In genomic region chr5:134182172-134182571, GRCm38 (mm10) we compare ENCODE assay signal across 10 mouse cellular contexts. TPM values are rescaled to one million over a fixed set of nuclear protein-coding genes. Genes with fewer than 3 reads are reported as not detected.
DNase-seq lines count a peak whose midpoint lies in the region; ATAC-seq and TF ChIP-seq lines count a peak whose summit lies in the region.
"Had no signal": no experiment of that assay in that cellular context is flagged by ENCODE, and none has a peak within 500 bp of the region (broad histone marks: within the 10 kb centered on the region; RNA-seq: fewer than 3 reads in every experiment).

No protein-coding gene starts in this region.

- peaks cover 20% of the 10 kb centered on the region for H3K4me1 ChIP-seq in heart, embryonic 13.5 days
- H3K4me1 ChIP-seq in heart, embryonic 10.5 days: peaks cover 17% of the 10 kb centered on the region; the same call in 1 of the 2 replicates
- H3K4me1 ChIP-seq in lung, embryonic 14.5 days (ENCODE audit: insufficient read depth): peaks cover 10% of the 10 kb centered on the region; the same call in 1 of the 2 replicates
- H3K4me1 ChIP-seq in liver, embryonic 16.5 days (ENCODE audit: control insufficient read depth, low read depth, low read length): peaks cover 29% of the 10 kb centered on the region

- H3K27ac ChIP-seq in heart, embryonic 13.5 days (replicated peaks): peak overlapping the region; percentile 40; the same call in 1 of the 2 replicates
- no peak overlapping the region for H3K27ac ChIP-seq in heart, embryonic 10.5 days
- no peak overlapping the region for H3K27ac ChIP-seq in lung, embryonic 14.5 days (ENCODE audit: low read depth)
- 0 out of 2 replicates have a peak overlapping the region, but pooled peaks have one; percentile 14 for H3K27ac ChIP-seq in liver, embryonic 16.5 days (ENCODE audit: low read length)

- WGBS in heart, embryonic 13.5 days: 53% methylated on average over 3 of the region's 3 CpGs
- WGBS in heart, embryonic 10.5 days: 53% methylated on average over 3 of the region's 3 CpGs
- WGBS in lung, embryonic 14.5 days: 60% methylated on average over 3 of the region's 3 CpGs
- 50% methylated on average over 3 of the region's 3 CpGs for WGBS in liver, embryonic 16.5 days (ENCODE audit: insufficient replicate concordance)

- H3K9me3 ChIP-seq in heart, embryonic 13.5 days: no peaks in the 10 kb centered on the region
- H3K9me3 ChIP-seq in heart, embryonic 10.5 days: no peaks in the 10 kb centered on the region
- no peaks in the 10 kb centered on the region for H3K9me3 ChIP-seq in lung, embryonic 14.5 days (ENCODE audit: low read depth, low read length)
- no peaks in the 10 kb centered on the region for H3K9me3 ChIP-seq in liver, embryonic 16.5 days (replicated peaks; ENCODE audit: control insufficient read depth, low read length)
- H3K9me3 ChIP-seq: lung, embryonic 15.5 days had no signal

- no peaks in the 10 kb centered on the region for H3K36me3 ChIP-seq in heart, embryonic 13.5 days
- no peaks in the 10 kb centered on the region for H3K36me3 ChIP-seq in heart, embryonic 10.5 days
- no peaks in the 10 kb centered on the region for H3K36me3 ChIP-seq in lung, embryonic 14.5 days (ENCODE audit: insufficient read depth)
- H3K36me3 ChIP-seq in liver, embryonic 16.5 days (ENCODE audit: control insufficient read depth, insufficient read depth): no peaks in the 10 kb centered on the region
- H3K36me3 ChIP-seq: lung, embryonic 15.5 days had no signal

- DNase-seq in heart, embryonic 10.5 days (ENCODE audit: low spot score): no peak
- DNase-seq in lung, embryonic 14.5 days: no peak
- DNase-seq in lung, postnatal 36 days: no peak
- DNase-seq in ZHBTc4 (ENCODE audit: low read depth, low spot score): peak; percentile 40
- DNase-seq in layer of hippocampus, postnatal 14 days (ENCODE audit: low spot score in 2 of 2): no peak
- DNase-seq in thymus, postnatal 25 days: no peak
- DNase-seq: cerebellum, adult 8-10 months had no signal

- no peak for ATAC-seq in heart, embryonic 13.5 days (ENCODE audit: extremely low read depth, insufficient number of reproducible peaks, low FRiP score, low TSS enrichment)
- no peak for ATAC-seq in lung, embryonic 14.5 days (ENCODE audit: insufficient read depth)
- no peak for ATAC-seq in liver, embryonic 16.5 days (ENCODE audit: low read depth)

- H3K4me2 ChIP-seq in heart, embryonic 13.5 days: 0 out of 2 replicates have a peak overlapping the region, but pooled peaks have one; percentile 89
- H3K4me2 ChIP-seq in lung, embryonic 14.5 days: peak overlapping the region; percentile 93
- H3K4me2 ChIP-seq in liver, embryonic 16.5 days (ENCODE audit: low read depth, low read length): no peak overlapping the region

- no peak for TF ChIP-seq CTCF in lung, embryonic 14.5 days (IDR thresholded peaks at IDR 0.05; ENCODE audit: low read depth)

- H3K4me3 ChIP-seq in heart, embryonic 13.5 days: no peak overlapping the region
- no peak overlapping the region for H3K4me3 ChIP-seq in heart, embryonic 10.5 days
- no peak overlapping the region for H3K4me3 ChIP-seq in lung, embryonic 14.5 days (ENCODE audit: low read depth, low read length)
- no peak overlapping the region for H3K4me3 ChIP-seq in liver, embryonic 16.5 days (ENCODE audit: low read depth, low read length)

- H3K27me3 ChIP-seq in heart, embryonic 13.5 days (replicated peaks): no peaks in the 10 kb centered on the region
- H3K27me3 ChIP-seq in heart, embryonic 10.5 days (ENCODE audit: insufficient read depth, poor library complexity, severe bottlenecking): 0 out of 2 replicates have a peak, but pooled peaks cover 5% of the 10 kb centered on the region
- no peaks in the 10 kb centered on the region for H3K27me3 ChIP-seq in lung, embryonic 14.5 days (ENCODE audit: insufficient read depth, low read length)
- H3K27me3 ChIP-seq in liver, embryonic 16.5 days (ENCODE audit: control insufficient read depth, insufficient read depth, low read depth, low read length): no peaks in the 10 kb centered on the region
- H3K27me3 ChIP-seq: lung, embryonic 15.5 days had no signal

- H3K9ac ChIP-seq in heart, embryonic 13.5 days: no peak overlapping the region
- no peak overlapping the region; the same call in 1 of the 2 replicates for H3K9ac ChIP-seq in lung, embryonic 14.5 days
- H3K9ac ChIP-seq in liver, embryonic 16.5 days (ENCODE audit: low read depth, low read length): no peak overlapping the region

RNA-seq across cellular contexts. Expression of gene Gtf2ird2, which starts 1.6 kb away (rescaled TPM):
- 5.8 and 6.3 TPM in 2 replicates for polyA plus RNA-seq in heart, embryonic 13.5 days (2015; fragmentation: Nextera tagmentation; extraction: Ambion mirVana)
- polyA plus RNA-seq in heart, embryonic 10.5 days (2016; fragmentation: Nextera tagmentation; extraction: Ambion mirVana): 5.4 and 6.3 TPM in 2 replicates
- polyA plus RNA-seq in lung, embryonic 14.5 days (2014; fragmentation: Nextera tagmentation; extraction: Ambion mirVana): 6.9 and 9.6 TPM in 2 replicates
- 1.8 and 1.9 TPM in 2 replicates for polyA plus RNA-seq in liver, embryonic 16.5 days (2015; fragmentation: Nextera tagmentation; extraction: Ambion mirVana)
- total RNA-seq in layer of hippocampus, postnatal 14 days (2021): 10 to 100 TPM; 13.1 to 17.9 TPM

RNA-seq across cellular contexts. Expression of gene Rcc1l, which starts 5.6 kb away (rescaled TPM):
- polyA plus RNA-seq in heart, embryonic 13.5 days (2015; fragmentation: Nextera tagmentation; extraction: Ambion mirVana): 24.3 and 25.4 TPM in 2 replicates
- 32.9 and 36.7 TPM in 2 replicates for polyA plus RNA-seq in heart, embryonic 10.5 days (2016; fragmentation: Nextera tagmentation; extraction: Ambion mirVana)
- 31.2 and 35.5 TPM in 2 replicates for polyA plus RNA-seq in lung, embryonic 14.5 days (2014; fragmentation: Nextera tagmentation; extraction: Ambion mirVana)
- polyA plus RNA-seq in liver, embryonic 16.5 days (2015; fragmentation: Nextera tagmentation; extraction: Ambion mirVana): 10.0 and 10.6 TPM in 2 replicates
- total RNA-seq in layer of hippocampus, postnatal 14 days (2021): 10 to 100 TPM; 14.8 to 17.5 TPM

RNA-seq across cellular contexts. Expression of gene Ncf1, which starts 47.3 kb away (rescaled TPM):
- polyA plus RNA-seq in heart, embryonic 13.5 days (2015; fragmentation: Nextera tagmentation; extraction: Ambion mirVana): 2.7 and 3.1 TPM in 2 replicates
- polyA plus RNA-seq in heart, embryonic 10.5 days (2016; fragmentation: Nextera tagmentation; extraction: Ambion mirVana): 0.96 and 2.2 TPM in 2 replicates
- 4.8 and 6.4 TPM in 2 replicates for polyA plus RNA-seq in lung, embryonic 14.5 days (2014; fragmentation: Nextera tagmentation; extraction: Ambion mirVana)
- 25.1 and 26.5 TPM in 2 replicates for polyA plus RNA-seq in liver, embryonic 16.5 days (2015; fragmentation: Nextera tagmentation; extraction: Ambion mirVana)
- total RNA-seq in layer of hippocampus, postnatal 14 days (2021): 1 to 10 TPM; 8.2 to 9.1 TPM

Comparison
In these comparisons a context has a peak if more than half of its experiments do, and no peak if none do; other contexts are left out.
1. H3K27ac ChIP-seq: peak in heart, embryonic 13.5 days (single experiment) and liver, embryonic 16.5 days (single experiment); none in heart, embryonic 10.5 days (single experiment) and lung, embryonic 14.5 days (single experiment).